Mouse (Mus musculus): ENCODE measurements around the gene Glra4.

DNA sequence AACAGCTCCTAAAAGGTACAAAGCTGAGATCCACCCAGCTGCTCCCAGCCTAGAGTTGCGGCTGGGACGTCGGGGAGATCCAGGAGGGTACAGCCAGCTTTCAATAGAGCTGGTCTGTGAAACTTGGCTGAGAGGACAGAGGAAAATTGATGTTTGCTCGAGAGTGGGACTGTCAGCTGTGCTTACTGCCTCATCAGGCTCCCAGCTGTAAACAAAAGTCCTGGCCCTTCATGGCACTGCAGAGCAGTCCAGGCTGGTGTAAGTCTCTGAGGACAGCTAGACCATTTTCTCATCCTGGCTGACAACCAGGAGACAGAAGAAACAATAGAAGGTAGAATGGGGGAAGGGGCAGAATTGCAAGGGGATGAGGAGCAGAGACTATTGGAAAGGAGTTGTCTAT lies 30.6 kb downstream of the Glra4 start:
- no peak for TF ChIP-seq CTCF (IDR thresholded peaks at IDR 0.05; ENCODE audit: low read depth)
- TF ChIP-seq EP300 (IDR thresholded peaks at IDR 0.05; ENCODE audit: low read depth), result no peak
